Mouse (Mus musculus) brain, embryonic 18.5 days (tissue): Measurements from ENCODE around the gene Teddm1a.

ENCODE experiments used
- DNase-seq: peaks from one replicate; pipeline ENCODE4 v3.0.0-alpha.2; 2012; ENCODE audit warnings: low read depth, low spot score

Teddm1a gene

GRCm38 (mm10) chr1:153904236-153904635 is 12.7 kb downstream of the Teddm1a start:
- DNase-seq: no peak

- no peak for DNase-seq
Observed at GRCm38 (mm10) chr1:153905884-153906283, 14.3 kb downstream of the Teddm1a start.

GRCm38 (mm10) chr1:153908208-153908607 is 16.7 kb downstream of the Teddm1a start:
- DNase-seq: no peak

DNA sequence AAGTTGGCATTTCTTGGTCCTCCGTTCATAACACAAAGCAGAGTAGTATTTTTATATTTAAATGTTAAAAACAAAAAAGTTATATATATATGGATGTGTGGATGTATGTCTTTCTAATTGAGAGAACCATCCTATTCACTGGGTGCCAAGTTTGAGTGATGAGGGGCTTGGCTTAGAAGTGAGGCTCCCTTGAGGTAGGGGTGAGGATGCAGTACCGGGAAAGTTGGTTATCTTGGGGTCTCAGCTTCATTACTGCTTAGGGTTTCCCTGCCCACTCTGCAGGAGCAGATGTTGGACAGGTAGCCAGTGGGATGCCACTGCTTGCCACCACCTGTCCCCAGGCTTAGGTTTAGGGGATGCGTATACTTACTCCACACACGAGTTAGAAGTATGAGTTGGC is 17.2 kb downstream of the Teddm1a start:
- no peak for DNase-seq

GRCm38 (mm10) chr1:153909213-153909962 is 17.8 kb downstream of the Teddm1a start:
- DNase-seq: no peak

DNA sequence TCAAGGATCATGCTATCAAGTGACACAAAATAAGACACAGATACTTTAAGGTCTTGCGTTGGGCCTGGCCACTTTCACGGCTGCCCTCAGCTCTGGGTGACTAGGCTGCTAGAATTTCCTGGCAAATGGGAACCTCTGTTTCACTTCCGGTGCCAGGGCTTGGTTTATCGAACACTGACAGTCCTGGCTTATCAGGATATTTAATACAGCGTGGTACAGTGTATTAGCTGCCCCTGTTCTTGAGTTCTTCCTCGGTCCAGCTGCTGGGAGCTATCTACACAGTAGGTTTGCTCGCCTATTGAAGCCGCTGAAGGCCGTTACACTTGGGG is 18.4 kb downstream of the Teddm1a start:
- no peak for DNase-seq

GRCm38 (mm10) chr1:153910423-153910822 is 18.9 kb downstream of the Teddm1a start:
- DNase-seq: no peak

- no peak for DNase-seq
Observed at GRCm38 (mm10) chr1:153911276-153911795, 19.8 kb downstream of the Teddm1a start.

- DNase-seq: no peak
Observed at GRCm38 (mm10) chr1:153913869-153914268, 22.3 kb downstream of the Teddm1a start.

GRCm38 (mm10) chr1:153918521-153919206 is 27.1 kb downstream of the Teddm1a start:
- no peak for DNase-seq

- no peak for DNase-seq
Observed at GRCm38 (mm10) chr1:153921642-153922041, 30.1 kb downstream of the Teddm1a start.

DNA sequence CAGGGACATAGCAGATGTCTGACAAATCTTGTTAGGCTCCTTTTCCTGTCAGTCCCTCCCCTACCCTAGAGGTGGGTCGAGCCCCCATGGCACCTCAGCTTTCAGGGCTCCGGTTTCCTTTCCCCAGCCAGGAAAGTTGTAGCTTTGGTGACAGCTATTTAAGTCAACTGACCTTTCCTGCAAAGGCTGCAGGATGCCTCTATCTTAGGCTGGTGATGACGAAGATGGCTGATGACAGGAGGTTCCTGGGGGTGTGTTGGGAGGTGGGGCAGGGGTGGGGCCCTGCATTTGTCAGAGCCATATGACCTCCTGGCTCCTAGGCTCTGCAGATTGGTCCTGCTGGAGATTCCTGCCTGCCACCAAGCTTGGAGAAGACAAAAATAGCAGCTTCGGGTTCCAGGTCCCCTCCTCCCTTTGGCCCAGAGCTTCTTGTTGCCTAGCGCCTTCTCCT is 31.1 kb downstream of the Teddm1a start:
- no peak for DNase-seq

DNA sequence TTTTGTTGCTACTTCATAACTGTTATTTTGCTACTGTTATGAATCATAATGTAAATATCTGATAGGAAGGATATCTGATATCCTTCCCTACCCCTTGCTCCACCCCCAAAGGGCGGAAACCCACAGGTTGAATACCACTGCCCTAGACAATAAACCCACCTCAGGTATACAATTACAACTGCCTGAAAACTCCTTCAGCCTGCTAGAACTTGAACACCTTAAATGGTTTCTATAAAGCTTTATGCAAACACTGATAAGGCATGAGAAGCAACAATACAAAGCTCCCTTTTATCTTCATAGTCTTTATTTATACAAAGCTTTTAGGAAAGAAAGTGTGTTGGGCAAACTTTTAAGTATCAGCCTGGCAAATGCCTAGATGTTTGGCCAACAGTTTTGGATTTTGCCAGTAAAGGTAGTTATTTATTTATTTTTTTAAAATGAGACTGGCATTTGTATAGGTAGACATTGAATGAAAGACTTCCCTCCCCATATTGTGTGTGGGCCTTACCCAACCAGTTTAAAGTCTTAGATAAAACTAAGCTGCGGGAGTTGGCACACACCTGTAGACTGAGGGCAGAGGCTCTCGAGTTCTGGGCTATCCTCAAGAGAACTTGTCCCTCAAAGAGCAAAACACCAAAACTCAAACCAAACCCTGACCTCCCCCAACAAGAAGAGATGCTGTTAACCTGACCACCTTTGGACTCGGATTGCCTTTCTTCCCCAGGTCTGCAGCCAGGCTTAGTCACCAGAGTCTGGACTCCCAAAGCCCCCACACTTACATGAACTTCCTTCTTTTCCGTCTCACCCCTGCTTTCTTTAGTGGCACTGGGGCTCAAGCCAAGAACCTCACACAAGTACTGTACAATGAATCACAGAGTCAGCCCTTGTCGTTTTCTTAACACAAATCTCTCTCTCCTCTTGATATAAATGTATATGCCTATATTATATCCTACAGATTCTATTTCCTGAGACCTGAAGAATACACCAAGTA is 33.1 kb downstream of the Teddm1a start:
- no peak for DNase-seq

GRCm38 (mm10) chr1:153930431-153930830 is 38.9 kb downstream of the Teddm1a start:
- DNase-seq: no peak

GRCm38 (mm10) chr1:153933772-153934171 is 42.2 kb downstream of the Teddm1a start:
- DNase-seq: no peak

DNA sequence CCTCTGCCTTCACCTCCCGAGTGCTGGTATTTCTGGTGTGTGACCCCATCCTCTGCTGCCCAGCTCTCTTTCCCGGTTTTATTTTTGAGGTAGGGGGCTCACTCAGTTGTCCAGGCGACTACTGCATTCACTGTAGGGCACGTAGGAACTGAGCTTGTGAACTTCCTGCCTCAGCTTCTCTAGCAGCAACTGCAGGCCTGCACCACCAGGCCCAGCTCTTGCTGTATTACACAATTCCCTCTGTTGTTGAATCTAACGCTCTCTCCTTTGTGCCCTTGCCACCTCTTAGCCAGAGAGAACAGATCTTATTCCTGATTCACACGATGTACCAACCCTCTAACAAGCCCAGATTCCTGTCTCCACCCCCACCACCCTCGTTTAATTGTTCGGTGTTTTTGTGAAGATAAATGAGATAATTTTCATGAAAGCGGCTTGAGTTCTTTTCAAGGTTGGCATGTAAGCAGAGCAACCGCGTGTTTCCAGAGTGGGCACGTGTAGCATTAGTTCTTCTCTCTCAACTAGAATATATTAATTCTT is 44.4 kb downstream of the Teddm1a start:
- no peak for DNase-seq

GRCm38 (mm10) chr1:153937025-153937424 is 45.5 kb downstream of the Teddm1a start:
- DNase-seq: no peak

- no peak for DNase-seq
Observed at GRCm38 (mm10) chr1:153940986-153941385, 49.4 kb downstream of the Teddm1a start.
